Mouse (Mus musculus) heart, adult 2 months (tissue): ENCODE results near the gene Commd4.

Experiments used
- CTCF ChIP-seq: fragments of 200-600 bp; IDR thresholded peaks from 2 replicates; pipeline ENCODE4 v1.8.1; 2022; ENCODE audit warnings: antibody characterized with exemption, mild to moderate bottlenecking, moderate library complexity
- EP300 ChIP-seq: fragments of 200-500 bp; IDR thresholded peaks from 2 replicates; pipeline ENCODE4 v1.6.1; 2011; ENCODE audit warnings: low read depth, low read length, control low read depth; ENCODE audit not compliant: insufficient read depth
- POLR2A ChIP-seq: fragments of 200-500 bp; IDR thresholded peaks from 2 replicates; pipeline ENCODE4 v1.6.1; 2011; ENCODE audit warnings: mild to moderate bottlenecking, low read depth, low read length, control low read depth; ENCODE audit not compliant: insufficient read depth

DNA sequence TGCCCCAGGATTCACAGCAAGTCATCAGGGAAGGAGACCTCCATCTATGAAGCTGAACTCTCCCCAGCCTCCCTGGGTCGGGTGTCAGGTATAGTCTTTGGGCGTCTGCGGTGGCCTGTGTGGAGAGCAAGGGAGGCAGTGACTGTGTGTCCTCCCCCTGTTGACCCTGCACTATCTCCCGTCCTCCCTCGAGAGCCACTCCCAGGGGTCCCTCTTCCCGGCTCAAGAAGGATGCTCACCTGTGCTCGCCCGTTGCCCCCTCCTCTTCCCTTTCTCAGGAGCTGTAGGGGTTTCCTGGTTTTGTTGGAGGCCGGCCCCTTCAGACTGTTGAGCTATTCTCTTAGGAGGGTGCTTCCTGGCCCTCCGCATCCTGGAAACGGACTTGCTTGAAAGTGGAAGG lies 14.9 kb downstream of the Commd4 start:
- no peak for TF ChIP-seq CTCF
- no peak for TF ChIP-seq POLR2A
- TF ChIP-seq EP300 = no peak
